Mouse (Mus musculus): ENCODE results near the gene Nr1h4. TPM values are rescaled to one million over a fixed set of nuclear protein-coding genes. Genes with fewer than 3 reads are reported as not detected.

Gene Nr1h4
- polyA plus RNA-seq, 1 experiment: 0.35 TPM

GRCm38 (mm10) chr10:89481638-89482037 lies 51.7 kb downstream of the Nr1h4 start:
- DNase-seq (ENCODE audit: low read depth): no peak

DNA sequence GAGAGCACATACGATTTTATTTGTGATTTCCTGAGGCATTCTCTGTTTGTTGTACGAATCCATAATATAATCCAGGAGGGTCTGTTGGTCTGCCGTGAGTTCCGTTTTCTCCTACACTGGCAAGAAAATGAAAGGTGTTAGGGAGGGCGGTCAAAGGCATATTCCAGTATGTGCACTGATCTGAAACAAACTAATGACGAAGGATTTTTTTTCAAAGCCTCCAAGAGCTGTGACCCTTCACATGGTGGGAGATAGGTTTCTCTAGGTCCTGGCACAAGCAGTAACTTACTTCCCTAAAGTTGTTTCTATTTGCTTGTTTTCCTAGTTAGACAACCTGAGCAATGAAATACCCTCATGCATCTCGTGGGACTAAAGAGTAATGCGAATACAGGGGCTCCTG lies 54.6 kb downstream of the Nr1h4 start:
- no peak for DNase-seq (ENCODE audit: low read depth)

DNA sequence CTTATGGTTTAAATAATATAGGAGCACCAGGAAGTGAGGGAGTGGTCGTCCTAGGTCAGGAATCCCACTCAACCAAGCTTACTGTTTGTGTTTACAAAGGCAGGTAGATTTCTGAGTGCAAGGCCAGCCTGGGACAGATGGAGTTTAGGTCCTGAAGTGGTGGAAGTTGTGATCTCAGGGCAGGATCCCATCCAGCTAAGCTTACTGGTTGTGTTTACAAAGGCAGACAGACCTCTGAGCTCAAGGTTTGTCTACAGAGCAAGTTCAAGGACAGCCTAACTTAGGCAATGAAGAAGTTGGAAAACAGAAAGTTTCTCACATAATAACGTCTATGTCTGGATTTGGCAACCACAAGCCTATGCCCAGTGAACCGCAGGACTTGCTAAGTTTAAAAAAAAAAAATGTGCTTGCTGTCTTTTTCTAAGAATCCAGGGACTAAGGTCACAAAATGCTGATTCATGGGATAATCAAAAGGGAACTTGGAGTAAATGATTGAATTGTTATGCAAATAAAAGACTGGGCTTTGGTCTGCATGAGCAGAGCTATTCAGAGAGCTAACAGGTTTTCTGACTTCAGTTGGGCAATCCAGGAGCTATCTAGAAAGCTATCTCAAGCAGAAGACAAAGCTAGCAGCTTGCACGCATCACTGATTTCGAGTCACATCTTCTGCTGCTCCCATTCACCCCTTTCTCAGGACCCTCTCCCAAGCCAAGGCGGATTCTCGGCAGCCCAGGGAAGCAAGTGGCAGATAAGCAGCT lies 62.6 kb downstream of the Nr1h4 start:
- no peak for DNase-seq (ENCODE audit: low read depth)

GRCm38 (mm10) chr10:89464760-89465405 lies 68.5 kb downstream of the Nr1h4 start:
- no peak for DNase-seq (ENCODE audit: low read depth)

GRCm38 (mm10) chr10:89462890-89463289 lies 70.5 kb downstream of the Nr1h4 start:
- no peak for DNase-seq (ENCODE audit: low read depth)

GRCm38 (mm10) chr10:89461856-89462507 lies 71.4 kb downstream of the Nr1h4 start:
- DNase-seq (ENCODE audit: low read depth): no peak

DNA sequence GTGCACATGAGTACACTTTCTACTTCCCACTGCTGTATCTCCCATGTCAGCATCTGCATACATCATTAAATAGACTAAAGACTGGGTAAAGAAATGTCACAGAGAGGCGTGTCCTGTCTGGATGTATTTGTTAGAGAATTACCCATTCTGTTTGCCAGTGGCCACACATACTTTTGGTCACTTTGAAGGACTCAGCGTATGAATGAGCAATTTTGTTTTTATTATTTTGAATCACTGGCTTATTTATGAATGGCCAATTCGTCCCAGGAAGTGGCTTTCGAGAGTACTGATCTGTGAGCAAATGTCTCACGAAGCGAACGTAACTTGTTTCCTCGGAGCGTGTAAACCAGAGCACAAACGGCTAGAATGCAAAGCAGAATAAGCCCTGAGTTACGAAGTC lies 72.4 kb downstream of the Nr1h4 start:
- DNase-seq (ENCODE audit: low read depth): no peak

DNA sequence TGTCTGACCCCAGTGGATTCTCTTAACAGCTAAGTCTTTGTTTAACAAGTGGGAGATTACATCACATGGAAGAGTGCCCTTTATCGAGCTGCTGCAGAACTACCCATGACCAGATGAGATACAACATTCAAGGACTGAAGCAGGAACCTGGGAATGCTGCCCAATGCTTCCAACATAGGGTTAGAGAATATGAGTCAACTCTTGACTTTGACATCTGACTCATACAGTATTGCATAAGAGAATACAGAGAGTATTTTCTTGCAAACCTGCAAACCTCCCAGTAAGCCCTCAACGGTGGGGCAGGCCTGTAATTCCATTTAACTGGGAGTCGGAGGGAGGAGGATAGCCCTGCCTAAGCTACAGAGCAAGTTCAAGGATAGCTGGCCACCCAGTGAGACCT lies 74.6 kb downstream of the Nr1h4 start:
- no peak for DNase-seq (ENCODE audit: low read depth)

- DNase-seq (ENCODE audit: low read depth): no peak
Measured at GRCm38 (mm10) chr10:89453794-89454193, 79.6 kb downstream of the Nr1h4 start.

DNA sequence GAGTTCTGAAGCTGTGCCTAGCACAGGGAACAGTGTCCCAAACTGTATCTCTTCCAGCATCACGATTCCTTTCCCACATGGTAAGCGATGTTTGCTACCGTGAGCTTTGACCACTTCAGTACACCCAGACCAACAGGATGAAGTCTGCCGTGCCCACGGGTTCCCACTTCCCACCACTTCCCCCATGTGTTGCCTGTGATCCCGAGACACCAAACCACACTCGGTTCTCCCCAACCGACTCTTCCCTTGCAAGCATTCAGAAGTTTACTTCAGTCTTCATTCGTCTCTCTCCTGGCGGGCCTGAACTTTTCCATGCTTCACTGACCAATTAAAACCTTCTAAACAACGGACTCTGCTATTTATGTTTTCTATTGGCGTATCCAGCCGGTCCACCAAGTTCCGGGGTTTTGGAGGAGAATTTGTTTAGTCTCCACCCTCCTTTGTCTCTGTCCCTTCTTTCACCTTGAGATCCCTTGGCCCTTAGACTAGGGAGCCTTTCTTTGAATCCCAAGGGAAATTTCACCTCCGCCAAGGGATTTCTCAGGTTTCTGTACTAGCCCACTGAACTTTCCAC lies 80.2 kb downstream of the Nr1h4 start:
- no peak for DNase-seq (ENCODE audit: low read depth)

DNA sequence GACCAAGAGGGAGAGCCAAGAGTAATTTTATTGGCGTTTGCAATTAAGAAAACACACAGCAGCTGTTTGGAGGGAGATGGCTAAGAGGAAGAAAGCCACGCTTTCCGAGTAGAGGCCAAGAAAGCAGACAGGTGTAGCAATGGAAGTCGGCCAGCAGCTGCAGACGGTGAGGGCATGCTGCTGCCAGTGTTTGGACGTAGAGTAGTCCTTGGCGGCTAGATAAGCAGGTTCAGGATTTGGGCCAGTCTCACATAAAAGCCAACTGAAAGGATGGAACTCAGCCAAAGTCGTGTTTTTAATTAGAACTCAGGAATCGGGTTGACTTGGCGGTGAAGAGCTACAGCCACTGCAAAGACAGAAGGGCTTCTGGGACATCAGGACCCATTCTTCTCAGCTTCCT lies 83.0 kb downstream of the Nr1h4 start:
- no peak for DNase-seq (ENCODE audit: low read depth)

DNA sequence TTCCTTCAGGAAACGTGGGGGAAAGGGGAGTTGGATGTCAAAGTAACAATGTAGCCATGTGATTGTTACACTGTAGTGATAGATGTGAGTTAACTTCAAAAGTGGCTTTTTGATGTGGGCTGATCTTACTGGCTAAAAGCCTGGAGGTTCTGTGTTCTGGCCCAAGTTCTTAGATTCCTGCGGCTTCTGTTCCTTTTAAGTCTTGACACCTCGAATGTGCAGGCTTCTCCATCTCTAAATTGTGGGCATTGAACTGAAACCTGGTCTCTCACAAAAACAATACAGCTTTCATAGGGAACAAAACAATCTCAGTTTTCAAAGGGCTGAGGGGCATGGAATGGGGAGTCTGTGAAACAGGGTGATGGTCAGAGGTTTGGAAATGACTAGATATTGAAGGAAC lies 89.0 kb downstream of the Nr1h4 start:
- no peak for DNase-seq (ENCODE audit: low read depth)

DNA sequence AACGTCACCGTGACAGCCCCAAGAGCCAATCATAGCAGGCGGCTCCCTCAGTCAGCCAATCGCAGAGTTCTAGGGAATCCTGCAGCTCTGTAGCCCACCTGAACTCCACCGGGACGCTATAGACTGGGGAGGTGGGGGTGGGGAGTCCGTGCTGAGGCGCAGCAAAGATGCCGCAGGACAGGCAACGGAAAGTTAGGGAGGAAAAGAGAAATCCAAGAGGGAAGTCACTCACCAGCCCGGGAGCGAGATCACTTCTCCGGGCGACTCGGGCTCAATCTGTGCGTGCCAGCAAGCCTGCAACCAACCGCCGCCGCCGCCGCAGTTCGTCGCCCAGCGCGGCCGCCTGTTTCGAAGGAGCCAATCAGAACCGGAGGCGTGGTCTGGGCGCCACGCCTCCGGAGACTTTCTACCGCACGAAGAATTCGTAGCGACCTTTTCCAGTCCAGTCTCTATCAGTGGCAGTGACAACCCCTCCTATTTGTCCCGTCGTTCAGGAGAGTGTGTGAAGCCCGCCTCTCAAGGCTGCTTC lies 89.7 kb downstream of the Nr1h4 start, which contains the start of gene Gas2l3:
Gene Gas2l3 (minus strand): TSS at position 345 of the 529 bp plus-strand sequence.
- DNase-seq (ENCODE audit: low read depth): no peak

DNA sequence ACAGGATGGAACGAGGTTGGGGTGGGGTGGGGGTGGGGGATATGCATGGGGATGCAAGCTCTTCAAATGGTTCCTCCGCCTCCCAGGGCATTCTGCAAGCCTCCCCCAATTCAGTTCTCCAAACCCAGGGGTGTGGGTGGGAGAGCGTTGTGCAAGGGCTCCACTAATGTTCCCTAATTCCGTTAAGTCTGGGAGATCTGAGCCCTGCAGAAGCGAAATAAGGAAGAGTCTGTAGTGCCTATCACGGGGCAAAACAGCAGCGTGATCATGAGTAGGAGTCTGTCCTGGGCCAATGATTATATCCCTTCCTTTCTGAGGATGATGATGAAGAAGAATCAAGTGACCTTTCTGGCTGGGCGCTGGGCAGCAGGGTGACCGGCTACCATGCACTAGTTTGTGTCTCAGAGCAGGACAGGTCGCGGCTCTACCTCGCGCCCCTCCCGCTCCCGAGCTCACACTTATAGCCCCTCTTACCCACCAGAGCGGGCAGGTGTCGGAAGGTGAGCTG lies 90.2 kb downstream of the Nr1h4 start:
- no peak for DNase-seq (ENCODE audit: low read depth)

- DNase-seq (ENCODE audit: low read depth): no peak
Measured at GRCm38 (mm10) chr10:89442640-89443039, 90.7 kb downstream of the Nr1h4 start.

- no peak for DNase-seq (ENCODE audit: low read depth)
Measured at GRCm38 (mm10) chr10:89441961-89442360, 91.4 kb downstream of the Nr1h4 start.

GRCm38 (mm10) chr10:89439380-89439779 lies 94.0 kb downstream of the Nr1h4 start:
- DNase-seq (ENCODE audit: low read depth): no peak

DNA sequence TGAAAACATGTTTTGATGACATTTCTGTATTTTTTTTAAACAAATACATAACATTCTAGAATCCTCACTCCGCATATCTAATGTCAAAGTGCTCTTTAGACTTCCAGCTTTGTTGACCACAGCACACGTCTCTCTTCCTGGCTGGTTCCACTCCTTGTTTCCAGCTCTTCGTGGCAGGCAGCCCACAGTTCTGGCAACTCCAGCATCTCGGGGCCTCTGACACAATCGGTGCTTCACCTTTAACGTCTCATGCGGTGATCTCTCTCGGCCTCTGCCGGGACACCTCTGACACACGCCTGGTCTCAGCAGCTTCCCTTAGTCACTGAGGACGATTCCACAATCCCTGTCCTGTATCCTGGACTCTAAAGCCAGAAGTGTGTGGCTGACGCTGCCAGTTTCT lies 95.4 kb downstream of the Nr1h4 start:
- DNase-seq (ENCODE audit: low read depth): no peak

- no peak for DNase-seq (ENCODE audit: low read depth)
Measured at GRCm38 (mm10) chr10:89437472-89437871, 95.9 kb downstream of the Nr1h4 start.

- DNase-seq (ENCODE audit: low read depth): no peak
Measured at GRCm38 (mm10) chr10:89435920-89436319, 97.5 kb downstream of the Nr1h4 start.

DNA sequence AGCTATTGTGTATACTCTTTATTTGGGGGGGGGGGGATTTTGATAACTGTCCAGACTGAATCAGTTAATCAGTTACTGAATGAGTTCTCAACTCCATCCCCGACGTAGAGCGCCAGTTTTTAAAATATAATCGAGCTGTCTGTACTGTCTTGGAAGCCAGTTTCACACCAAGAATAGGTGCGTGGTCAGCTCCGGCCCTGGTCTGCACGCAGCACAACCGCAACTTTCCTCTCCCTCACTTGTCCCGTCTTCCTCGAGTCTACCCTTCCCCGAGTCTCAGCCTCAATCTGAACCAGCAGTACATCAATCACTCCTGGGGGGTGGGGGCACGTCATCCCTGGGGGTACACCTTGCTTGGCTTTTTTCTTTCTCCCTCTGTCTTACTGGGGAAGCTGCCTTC lies 98.0 kb downstream of the Nr1h4 start:
- DNase-seq (ENCODE audit: low read depth): no peak

All from gonadal fat pad, adult 2 months (tissue).